Mouse (Mus musculus) lung, adult 18-20 months (tissue): ENCODE measurements around the gene Syt3.
A peak's percentile ranks its signal among the peaks of the same experiment; 100 is the strongest.

Source experiments
- DNase-seq, 2 experiments: peaks; one replicate each; pipeline ENCODE4 v3.0.0; 2022; ENCODE audit warnings: mixed read lengths in 2 of 2

The Syt3 gene

DNA sequence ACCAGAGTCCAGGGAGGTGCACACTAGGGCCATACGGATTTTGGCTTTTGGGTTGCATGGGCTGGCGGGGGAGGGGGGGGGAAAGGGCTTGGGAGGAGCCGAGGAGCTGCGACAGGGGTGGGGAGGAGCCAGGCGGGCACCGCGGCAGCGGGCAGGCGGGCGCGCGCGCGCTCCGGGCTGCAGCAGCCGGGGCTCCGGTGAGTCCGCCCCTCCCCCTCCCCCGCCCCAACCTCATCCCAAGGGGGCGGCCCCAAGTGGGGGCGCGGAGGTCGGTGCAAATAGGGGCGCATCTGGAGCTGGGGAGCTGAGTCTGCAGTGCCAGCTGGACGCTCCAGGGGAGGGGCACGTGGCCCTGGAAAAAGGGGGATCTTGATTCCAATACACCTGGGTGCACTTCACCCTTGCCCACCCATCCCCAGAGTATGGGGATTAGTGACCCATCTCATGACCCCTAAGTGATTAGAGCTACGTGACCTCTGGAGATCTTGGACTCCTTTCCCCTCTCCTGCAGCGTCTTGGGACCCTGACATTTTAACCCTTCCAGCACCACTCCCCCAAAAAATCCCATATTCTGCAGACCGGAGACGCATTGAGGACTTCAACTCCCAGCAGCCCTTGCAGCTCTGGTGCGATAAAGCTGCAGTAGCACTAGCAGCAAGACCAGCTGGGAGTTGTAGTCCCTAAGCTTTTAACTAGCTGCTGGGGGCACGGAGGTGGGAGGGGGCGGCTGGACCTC, at the start of gene Syt3:
Syt3 (plus strand) TSS at position 123 of the 736 bp plus-strand sequence.
- peak; percentile 66 to 70 for DNase-seq

DNA sequence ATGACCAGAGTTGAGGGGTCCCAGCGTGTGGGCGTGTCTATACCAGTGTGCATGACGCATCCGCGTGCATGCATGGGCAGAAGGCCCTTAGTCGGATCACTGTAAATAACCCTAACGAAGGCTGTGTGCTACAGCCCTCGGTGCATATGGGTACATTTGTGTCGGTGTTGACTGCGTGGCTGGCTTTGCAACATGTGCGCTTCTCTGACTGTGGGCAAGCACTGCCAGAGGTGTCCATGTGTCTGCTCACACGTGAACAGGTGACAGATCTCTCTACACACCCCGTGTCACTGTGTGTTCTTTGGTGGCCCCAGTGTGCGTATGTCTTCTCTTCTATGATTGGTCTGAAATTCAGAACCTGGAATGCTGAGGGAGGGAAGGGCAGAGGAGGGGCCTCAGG, 49.8 kb upstream of the Syt3 start:
- DNase-seq, result no peak

DNA sequence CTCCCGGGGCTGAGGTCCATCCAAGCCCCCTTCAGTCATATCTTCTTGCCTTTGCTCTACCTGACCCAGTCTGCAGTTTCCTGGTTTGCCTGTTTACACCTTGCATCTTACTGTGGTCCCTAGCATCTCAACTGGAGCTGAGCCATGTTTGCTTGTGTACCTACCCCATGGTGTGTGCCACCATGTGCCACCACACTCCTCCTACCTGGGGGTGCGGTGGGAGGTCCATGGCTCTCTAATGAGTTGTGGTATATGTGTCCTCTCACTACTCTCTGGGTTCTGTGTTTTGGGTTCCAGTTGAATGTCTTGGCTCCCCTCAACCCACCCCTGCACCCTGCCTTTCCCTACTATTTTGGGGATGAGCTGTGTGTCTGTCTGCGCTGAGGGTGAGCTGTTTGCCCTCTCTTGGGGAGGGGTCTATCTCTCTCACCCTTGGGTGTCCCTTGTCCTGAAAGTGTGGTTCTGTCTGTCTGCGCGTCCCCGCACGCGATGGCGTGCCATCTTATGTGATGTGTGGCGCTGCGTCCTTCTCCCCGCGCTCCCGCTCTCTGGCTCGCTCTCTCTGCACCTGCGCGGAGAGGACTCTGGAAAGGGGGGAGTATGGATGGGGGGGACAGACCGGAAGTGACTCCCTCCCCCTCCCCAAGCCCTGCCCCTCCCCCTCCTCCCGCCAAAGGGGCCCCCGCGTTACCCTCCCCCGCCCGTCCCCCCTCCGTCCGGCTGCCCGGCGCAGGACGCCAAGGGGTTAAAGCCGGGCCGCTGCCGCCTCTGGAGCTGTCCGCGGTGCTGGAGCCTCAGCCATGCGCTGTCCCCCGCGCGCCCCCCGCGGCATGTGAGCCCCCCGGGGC, 48.6 kb upstream of the Syt3 start:
- no peak for DNase-seq

DNA sequence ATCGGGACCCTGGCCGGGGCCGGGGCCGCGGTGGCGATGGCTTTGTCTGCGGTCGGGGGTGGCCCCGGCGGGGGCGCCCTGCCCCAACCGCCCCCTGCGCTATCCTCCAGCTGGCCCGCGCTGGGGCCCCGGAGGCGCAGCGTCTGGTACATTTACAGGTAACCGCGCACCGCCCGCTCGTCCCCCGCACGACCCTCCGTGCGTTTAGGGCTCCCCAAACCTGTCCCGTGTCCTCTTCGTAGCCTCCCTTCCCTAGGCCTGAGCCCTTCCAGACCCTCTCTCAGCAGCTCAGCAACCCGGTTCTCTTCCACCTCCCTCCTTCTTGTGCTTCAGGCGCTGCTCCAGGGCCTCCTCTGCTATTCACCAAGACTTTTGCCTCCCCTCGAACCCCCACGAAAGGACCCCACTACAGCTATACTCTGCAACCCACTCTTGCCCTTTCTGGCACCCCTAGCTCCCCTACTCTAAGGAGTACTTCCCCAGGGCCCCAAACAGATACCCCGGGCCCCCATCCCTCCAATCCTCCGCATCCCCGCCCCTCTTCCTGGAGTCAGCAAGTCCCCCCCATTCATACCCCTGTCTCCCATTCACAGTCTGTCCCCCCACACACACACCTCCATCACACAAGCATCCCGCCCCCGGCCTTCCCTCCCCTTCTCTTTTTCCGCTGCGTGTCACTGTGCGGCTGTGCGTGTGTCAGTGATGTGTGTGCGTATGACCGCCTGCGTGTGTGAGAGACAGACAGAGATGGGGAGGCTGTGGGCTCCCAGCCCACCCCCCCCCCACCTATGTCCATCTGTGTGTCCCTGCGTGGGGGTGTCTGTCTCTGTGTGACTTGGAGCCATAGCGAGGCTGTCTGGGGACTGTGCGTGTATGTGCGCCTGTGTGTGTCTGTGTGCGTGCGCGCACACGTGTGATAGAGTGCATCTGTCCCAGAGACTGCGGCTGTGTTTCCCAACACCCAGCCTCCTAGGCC, 47.6 kb upstream of the Syt3 start:
- no peak for DNase-seq

DNA sequence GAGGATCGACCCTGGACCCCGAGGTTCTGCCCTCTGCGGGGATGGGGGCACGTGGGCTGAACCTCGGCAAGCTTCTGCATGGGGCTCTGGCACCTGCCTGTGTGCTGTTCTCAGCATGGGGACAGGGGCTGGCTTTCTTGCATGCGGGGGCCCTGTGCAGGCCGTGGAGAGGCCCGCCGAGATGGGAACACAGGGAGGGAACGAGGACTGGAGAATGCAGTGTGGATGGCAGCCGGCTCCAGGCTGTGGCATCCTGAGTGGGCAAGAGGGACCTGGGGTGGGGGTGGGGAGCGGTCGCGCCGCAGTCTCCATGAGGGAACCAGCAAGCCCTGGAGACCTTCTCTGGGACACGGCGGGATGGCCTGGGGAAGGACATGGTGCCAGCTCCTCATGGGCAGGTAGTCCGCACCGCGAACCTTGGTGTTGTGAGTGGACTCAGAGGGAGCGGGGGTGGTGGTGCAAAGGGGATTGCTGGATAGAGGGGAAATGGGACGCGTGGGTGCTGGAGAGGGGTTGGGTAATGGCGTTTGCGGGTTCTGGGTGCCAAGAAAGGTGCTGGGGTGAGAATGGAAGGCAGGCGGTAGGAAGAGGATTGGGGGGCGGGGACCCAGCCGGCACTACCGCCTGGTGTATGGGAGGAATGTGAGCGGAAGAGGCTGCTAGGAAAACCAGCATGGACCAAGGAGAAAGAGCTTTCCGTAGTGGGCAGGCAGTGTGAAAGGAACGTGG, 46.6 kb upstream of the Syt3 start:
- DNase-seq, result no peak

DNA sequence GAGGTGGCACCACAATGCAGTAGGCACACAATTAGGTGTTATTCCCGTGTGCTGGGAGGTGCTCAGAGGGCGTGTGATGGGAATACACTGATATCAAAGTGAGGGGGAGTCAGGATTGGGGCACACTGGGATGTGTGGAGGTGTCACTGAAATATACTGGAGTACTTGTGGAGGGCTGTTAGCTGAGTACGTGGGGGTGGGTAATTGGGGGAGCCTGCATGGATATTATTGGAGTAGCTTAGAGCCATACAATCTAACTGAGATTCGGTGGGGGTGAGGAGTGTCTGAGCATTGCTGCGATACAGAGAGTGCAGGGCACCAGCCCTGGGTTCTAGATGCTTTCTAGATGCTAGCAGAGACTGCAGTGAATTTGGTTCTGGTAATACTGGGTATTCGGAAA, 43.7 kb upstream of the Syt3 start:
- no peak for DNase-seq

DNA sequence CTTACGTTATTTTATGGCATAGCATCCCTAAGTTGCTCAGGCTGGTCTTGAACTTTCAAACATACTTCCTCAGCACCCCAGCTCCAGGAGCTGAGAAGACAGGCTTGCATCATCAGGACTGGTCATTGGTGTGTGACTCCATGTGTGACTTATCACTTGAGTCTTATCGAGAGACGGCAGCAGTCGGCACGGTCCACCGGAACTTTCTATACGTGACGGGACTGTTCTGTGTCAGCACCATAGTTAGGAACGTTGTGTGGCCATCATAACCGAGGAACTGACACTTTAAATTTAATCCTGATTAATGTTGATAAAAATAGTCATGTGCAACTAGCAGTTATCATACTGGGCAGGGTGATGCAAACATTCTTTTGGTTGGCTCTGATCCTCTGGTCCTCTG, 42.8 kb upstream of the Syt3 start:
- DNase-seq, result no peak

DNA sequence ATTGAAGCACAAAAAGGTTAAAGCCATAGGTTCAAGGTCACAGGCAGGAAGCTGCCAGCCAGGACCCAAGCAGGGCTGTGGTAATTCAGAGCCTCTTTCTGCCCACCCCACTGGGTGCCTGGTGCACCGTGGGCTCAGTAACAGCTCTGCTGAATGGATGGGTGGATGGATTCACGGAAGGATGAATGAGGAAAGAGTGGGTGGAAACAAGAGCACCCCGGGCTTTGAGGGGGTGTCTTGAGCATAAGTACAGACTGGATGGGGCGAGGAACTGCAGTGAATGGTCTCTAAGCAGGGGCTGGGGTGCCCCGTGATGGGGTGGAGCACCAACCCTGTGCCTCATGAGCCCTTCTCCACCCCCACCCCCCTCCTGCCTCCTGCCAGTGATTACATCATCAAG, 42.2 kb upstream of the Syt3 start:
- DNase-seq, result no peak

DNA sequence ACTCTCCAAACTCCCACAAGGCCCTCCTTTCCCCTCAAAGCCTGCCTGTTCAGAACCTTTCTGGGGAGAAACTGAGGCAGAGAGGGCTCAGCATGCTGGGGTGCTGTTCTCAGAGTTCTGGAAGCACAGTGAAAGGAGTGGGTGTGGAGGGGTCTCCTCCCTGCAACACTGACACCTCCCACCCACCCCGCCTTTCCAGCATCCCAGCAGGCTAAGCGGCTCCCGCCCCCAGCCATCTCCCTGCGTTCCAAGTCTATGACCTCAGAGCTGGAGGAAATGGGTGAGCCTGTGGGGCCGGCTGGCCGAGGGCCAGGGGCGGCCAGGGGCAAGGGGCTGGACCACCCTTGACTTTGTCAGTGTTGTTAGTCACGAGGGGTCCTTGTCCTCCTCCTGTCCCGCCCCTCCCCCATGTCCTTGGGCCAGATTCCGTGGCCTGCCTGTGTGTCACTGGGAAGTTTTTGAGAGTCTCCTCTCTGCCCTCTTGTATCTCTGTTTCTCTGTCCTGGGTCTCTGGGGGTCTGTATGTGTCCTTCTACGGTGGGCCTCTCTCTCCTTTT, 40.4 kb upstream of the Syt3 start:
- DNase-seq, result no peak

DNA sequence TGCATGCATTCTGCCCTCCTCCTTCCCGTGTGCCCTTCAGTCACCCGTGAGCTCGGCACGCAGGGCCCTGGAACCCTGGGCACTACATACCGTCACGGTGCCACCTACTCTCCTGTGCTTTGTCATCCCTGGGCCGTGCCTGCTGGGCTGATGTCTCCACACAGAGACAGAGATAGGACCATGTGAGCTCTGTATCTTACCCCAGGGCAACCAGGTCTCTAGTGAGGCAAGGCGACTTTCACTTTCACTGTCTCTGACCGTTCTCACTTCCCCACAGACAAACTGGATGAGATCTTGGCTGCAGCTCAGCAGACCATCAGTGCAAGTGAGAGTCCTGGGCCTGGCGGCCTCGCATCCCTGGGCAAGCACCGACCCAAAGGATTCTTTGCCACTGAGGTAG, 39.3 kb upstream of the Syt3 start:
- no peak for DNase-seq

DNA sequence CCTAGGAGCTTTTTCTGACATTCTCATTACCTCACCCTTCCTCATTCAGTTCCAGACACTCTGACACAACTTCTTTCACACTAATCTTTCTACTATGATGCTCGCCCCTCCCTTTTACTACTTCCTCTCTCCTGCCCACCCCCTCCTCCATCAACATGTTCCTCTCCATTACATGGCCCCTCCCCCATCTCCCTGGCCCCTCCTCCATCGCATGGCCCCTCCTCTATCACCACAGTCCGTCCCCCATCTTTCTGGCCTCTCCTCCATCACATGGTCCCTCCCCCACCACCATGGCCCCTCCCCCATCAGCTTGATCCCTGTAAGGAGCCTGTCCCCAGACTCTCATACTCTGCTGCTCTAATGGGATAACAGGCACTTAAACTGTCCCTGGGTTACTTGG, 34.9 kb upstream of the Syt3 start:
- DNase-seq, result no peak

DNA sequence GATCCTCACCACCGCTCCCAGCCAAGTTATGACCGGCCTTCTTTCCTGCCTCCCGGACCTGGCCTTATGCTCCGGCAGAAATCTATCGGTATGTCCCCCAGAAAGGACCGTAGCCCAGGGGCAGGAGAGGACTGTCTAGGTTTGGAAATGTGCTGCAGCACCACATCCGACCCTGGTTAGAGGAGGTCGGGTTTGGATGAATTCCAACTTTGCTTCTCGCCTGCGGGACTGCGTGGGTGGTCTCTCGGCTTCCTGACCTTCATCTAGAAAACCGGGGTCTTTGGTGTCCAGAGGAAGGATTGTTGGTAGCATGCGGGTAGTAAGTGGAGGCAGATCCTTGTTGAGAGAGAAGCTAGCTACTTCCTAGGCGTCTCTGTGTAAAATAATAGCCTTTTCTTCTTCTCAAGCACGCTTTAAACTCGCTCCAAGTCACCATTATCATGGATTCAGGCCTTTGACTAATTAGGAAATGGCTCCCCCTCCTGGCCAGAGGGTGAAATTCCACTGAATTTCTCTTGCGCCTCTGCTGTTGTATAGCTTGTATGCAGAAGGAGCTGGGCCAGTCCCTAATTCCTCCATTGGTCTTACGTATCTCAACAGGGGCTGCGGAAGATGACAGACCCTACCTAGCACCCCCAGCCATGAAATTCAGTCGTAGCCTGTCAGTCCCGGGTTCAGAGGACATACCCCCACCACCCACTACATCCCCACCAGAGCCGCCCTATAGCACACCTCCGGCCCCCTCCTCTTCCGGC, 32.8 kb upstream of the Syt3 start:
- peak; percentile 71 to 74 for DNase-seq

DNA sequence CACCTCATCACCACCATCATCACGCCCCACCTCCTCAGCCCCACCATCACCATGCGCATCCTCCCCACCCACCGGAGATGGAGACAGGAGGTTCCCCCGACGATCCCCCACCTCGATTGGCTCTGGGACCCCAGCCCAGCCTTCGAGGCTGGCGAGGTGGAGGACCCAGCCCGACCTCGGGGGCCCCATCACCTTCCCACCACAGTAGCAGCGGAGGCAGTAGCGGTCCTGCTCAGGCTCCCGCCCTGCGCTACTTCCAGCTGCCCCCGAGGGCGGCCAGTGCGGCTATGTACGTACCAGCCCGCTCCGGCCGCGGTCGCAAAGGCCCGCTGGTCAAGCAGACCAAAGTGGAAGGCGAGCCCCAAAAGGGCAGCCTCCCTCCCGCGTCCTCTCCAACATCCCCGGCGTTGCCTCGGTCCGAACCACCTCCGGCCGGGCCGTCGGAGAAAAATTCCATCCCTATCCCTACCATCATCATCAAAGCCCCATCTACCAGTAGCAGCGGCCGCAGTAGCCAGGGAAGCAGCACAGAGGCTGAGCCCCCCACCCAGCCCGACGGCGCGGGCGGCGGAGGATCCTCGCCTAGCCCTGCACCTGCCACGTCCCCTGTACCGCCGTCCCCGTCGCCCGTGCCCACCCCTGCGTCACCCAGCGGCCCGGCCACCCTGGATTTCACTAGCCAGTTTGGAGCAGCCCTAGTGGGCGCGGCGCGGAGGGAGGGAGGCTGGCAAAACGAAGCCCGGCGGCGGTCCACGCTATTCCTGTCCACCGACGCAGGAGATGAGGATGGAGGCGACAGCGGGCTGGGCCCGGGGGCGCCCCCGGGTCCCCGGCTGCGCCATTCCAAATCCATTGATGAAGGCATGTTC, 31.8 kb upstream of the Syt3 start:
- no peak for DNase-seq

DNA sequence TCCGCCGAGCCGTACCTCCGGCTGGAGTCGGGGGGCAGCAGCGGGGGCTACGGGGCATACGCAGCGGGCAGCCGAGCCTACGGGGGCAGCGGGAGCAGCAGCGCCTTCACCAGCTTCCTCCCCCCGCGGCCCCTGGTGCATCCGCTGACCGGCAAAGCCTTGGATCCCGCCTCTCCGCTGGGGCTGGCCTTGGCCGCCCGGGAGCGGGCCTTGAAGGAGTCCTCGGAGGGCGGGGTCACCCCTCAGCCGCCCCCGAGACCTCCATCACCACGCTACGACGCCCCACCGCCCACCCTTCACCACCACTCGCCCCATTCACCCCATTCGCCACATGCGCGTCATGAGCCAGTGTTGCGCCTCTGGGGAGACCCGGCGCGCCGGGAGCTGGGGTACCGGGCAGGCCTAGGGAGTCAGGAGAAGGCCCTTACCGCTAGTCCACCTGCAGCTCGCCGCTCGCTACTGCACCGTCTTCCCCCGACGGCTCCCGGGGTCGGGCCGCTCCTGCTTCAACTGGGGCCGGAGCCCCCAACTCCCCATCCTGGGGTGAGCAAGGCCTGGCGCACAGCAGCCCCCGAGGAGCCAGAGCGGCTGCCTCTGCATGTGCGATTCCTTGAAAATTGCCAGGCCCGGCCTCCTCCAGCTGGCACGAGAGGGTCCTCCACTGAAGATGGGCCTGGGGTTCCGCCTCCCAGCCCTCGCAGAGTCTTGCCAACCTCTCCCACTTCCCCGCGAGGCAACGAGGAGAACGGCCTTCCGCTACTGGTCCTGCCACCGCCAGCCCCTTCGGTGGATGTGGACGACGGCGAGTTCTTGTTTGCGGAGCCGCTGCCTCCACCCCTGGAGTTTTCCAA, 30.9 kb upstream of the Syt3 start:
- no peak for DNase-seq

DNA sequence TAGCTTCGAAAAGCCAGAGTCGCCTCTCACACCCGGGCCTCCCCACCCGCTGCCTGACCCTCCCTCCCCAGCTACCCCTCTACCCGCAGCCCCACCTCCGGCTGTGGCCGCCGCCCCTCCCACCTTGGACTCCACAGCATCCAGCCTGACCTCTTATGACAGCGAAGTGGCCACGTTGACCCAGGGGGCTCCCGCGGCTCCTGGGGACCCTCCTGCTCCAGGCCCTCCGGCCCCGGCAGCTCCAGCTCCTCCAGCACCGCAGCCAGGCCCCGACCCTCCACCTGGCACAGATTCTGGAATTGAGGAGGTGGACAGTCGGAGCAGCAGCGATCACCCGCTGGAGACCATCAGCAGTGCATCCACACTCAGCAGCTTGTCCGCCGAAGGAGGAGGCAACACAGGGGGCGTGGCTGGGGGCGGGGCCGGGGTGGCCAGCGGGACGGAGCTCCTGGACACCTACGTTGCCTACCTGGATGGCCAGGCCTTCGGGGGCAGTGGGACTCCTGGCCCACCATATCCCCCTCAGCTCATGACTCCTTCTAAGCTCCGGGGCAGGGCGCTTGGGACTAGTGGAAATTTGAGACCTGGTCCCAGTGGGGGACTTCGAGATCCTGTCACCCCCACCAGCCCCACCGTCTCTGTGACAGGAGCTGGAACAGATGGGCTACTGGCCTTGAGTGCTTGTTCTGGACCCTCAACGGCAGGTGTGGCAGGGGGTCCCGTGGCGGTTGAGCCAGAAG, 30.1 kb upstream of the Syt3 start:
- DNase-seq, result no peak

DNA sequence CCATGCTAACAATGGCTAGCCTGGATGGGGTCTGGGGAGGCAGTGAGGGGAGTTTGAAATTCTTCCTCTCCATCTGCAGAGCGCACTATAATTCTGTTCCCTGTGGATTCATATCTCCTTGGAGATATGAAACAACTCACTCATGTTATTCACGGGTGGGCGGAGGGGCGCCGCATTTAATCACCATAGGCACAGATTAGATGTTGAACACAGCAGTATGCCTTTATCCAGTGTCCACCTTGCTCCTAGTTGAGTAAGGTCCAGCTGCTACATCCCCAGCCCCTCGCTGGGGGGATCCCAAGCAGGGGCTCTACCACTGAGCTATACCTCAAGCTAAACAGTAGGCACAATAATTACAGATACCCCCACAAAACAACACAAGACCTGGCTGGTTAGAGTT, 28.5 kb upstream of the Syt3 start:
- no peak for DNase-seq

DNA sequence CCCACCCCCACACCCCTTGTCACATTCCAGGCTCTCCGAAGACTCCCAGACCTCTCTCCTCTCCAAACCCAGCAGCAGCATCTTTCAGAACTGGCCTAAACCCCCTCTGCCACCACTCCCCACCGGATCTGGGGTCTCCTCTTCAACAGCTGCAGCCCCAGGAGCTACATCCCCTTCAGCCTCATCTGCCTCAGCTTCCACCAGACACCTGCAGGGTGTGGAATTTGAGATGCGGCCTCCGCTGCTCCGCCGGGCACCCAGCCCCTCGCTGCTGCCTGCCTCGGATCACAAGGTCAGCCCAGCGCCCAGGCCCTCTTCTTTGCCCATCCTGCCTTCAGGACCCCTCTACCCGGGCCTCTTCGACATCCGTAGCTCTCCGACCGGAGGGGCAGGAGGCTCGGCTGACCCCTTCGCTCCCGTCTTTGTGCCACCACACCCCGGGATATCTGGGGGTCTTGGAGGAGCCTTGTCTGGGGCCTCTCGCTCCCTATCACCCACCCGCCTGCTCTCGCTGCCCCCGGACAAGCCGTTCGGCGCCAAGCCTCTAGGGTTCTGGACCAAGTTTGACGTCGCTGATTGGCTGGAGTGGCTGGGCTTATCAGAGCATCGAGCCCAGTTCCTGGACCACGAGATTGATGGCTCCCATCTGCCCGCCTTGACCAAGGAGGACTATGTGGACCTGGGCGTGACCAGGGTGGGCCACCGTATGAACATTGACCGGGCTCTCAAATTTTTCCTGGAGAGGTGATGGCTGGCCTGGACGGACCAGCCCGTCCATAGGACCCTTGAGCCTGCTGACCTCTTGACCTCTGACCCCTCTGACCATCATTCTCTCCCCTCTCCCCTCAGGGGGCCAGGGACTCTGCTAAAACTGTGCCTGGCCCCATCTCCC, 27.1 kb upstream of the Syt3 start:
- DNase-seq, result no peak

DNA sequence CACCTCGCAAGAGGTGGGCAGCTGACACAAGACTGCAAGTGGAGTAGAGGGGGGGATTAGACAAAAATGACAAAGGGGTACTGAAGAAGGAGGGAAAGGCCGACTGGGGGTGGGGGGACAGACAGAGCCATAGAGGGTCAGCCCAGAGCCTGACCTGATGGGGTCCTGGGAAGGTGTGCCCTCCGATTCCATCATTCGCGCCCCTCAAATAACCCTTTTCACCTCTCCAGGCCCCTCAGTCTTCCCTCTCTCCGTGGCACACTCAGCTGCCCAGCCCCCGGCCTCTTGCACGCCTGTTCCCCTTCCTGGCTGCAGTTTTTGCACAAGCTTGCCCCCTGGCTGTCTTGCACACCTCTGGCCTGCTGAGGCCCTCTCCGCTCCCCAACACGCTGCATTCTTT, 26.4 kb upstream of the Syt3 start:
- no peak for DNase-seq
